Mouse (Mus musculus): Measurements from ENCODE around the gene Lxn. TPM values are rescaled to one million over a fixed set of nuclear protein-coding genes. Genes with fewer than 3 reads are reported as not detected.

The Lxn gene
- 64.0 and 69.0 TPM in 2 replicates for polyA plus RNA-seq (2015; fragmentation: Nextera tagmentation; extraction: Ambion mirVana)

GRCm38 (mm10) chr3:67463450-67464372 is at the start of gene Lxn:
Gene Lxn (minus strand): TSS chr3:67463926.
- peaks cover 42% of the 10 kb centered on the region for H3K36me3 ChIP-seq
- no peaks in the 10 kb centered on the region for H3K27me3 ChIP-seq
- H3K9ac ChIP-seq: peak within 1 kb of the TSS; percentile 70
- peak within 1 kb of the TSS; percentile 70 for H3K4me3 ChIP-seq (replicated peaks)
- H3K9me3 ChIP-seq (replicated peaks): no peaks in the 10 kb centered on the region
- H3K4me2 ChIP-seq: peak within 1 kb of the TSS; percentile 86
- under 1% methylated on average over 43 of the region's 43 CpGs for WGBS
- peak within 1 kb of the TSS; percentile 89 for H3K27ac ChIP-seq
- peak; percentile 96 for ATAC-seq (replicated peaks; ENCODE audit: low FRiP score)
- peaks cover 14% of the 10 kb centered on the region for H3K4me1 ChIP-seq

GRCm38 (mm10) chr3:67512807-67513206 is 49.1 kb upstream of the Lxn start:
- H3K4me1 ChIP-seq: peaks cover 11% of the 10 kb centered on the region
- H3K4me2 ChIP-seq: no peak overlapping the region
- H3K9ac ChIP-seq: no peak overlapping the region
- peak; percentile 43; the same call in 1 of the 2 replicates for ATAC-seq (replicated peaks; ENCODE audit: low FRiP score)
- H3K27ac ChIP-seq: no peak overlapping the region
- WGBS: 1% methylated on average over 5 of the region's 5 CpGs
- peaks cover 38% of the 10 kb centered on the region for H3K27me3 ChIP-seq
- H3K9me3 ChIP-seq (replicated peaks): no peaks in the 10 kb centered on the region
- H3K4me3 ChIP-seq (replicated peaks): no peak overlapping the region
- H3K36me3 ChIP-seq: no peaks in the 10 kb centered on the region

- Histone ChIP-seq H3K27me3 (peaks cover 2% of the 10 kb centered on the region), H3K4me2 (no peak overlapping the region), H3K27ac (no peak overlapping the region), H3K4me3 (replicated peaks) (no peak overlapping the region), H3K9ac (no peak overlapping the region), H3K4me1 (no peaks in the 10 kb centered on the region), H3K9me3 (replicated peaks) (no peaks in the 10 kb centered on the region), H3K36me3 (no peaks in the 10 kb centered on the region)
- ATAC-seq (replicated peaks; ENCODE audit: low FRiP score): no peak
- WGBS: 86% methylated on average over 10 of the region's 10 CpGs
These were observed 44.6 kb upstream of the Lxn start for GRCm38 (mm10) chr3:67508216-67508892.

GRCm38 (mm10) chr3:67505286-67505685 is 41.6 kb upstream of the Lxn start:
- Histone ChIP-seq H3K4me1 (no peaks in the 10 kb centered on the region), H3K9me3 (replicated peaks) (no peaks in the 10 kb centered on the region), H3K36me3 (no peaks in the 10 kb centered on the region), H3K9ac (no peak overlapping the region), H3K27ac (no peak overlapping the region), H3K27me3 (no peaks in the 10 kb centered on the region), H3K4me2 (no peak overlapping the region), H3K4me3 (replicated peaks) (no peak overlapping the region)
- no peak for ATAC-seq (replicated peaks; ENCODE audit: low FRiP score)
- 80% methylated on average over 2 of the region's 2 CpGs for WGBS

GRCm38 (mm10) chr3:67503878-67504277 is 40.2 kb upstream of the Lxn start:
- Histone ChIP-seq H3K36me3 (no peaks in the 10 kb centered on the region), H3K4me3 (replicated peaks) (no peak overlapping the region), H3K4me2 (no peak overlapping the region), H3K9me3 (replicated peaks) (no peaks in the 10 kb centered on the region), H3K27ac (no peak overlapping the region), H3K4me1 (no peaks in the 10 kb centered on the region), H3K27me3 (no peaks in the 10 kb centered on the region), H3K9ac (no peak overlapping the region)
- ATAC-seq (replicated peaks; ENCODE audit: low FRiP score): no peak
- WGBS: 17% methylated on average over 3 of the region's 3 CpGs

- Histone ChIP-seq H3K9ac (no peak overlapping the region), H3K9me3 (replicated peaks) (no peaks in the 10 kb centered on the region; the same call in 1 of the 2 replicates), H3K4me2 (no peak overlapping the region), H3K36me3 (no peaks in the 10 kb centered on the region), H3K27me3 (no peaks in the 10 kb centered on the region), H3K27ac (no peak overlapping the region), H3K4me3 (replicated peaks) (no peak overlapping the region), H3K4me1 (no peaks in the 10 kb centered on the region)
- no peak for ATAC-seq (replicated peaks; ENCODE audit: low FRiP score)
- WGBS: 87% methylated on average over 4 of the region's 4 CpGs
These were observed 35.7 kb upstream of the Lxn start for GRCm38 (mm10) chr3:67499406-67499791.

- no peaks in the 10 kb centered on the region for H3K27me3 ChIP-seq
- no peak overlapping the region for H3K9ac ChIP-seq
- no peaks in the 10 kb centered on the region; the same call in 1 of the 2 replicates for H3K9me3 ChIP-seq (replicated peaks)
- H3K27ac ChIP-seq: no peak overlapping the region
- H3K4me3 ChIP-seq (replicated peaks): no peak overlapping the region
- H3K4me1 ChIP-seq: no peaks in the 10 kb centered on the region
- no peaks in the 10 kb centered on the region for H3K36me3 ChIP-seq
- 92% methylated on average over 8 of the region's 8 CpGs for WGBS
- no peak for ATAC-seq (replicated peaks; ENCODE audit: low FRiP score)
- no peak overlapping the region for H3K4me2 ChIP-seq
These were observed 35.2 kb upstream of the Lxn start for GRCm38 (mm10) chr3:67498773-67499405.

- Histone ChIP-seq H3K36me3 (no peaks in the 10 kb centered on the region), H3K4me3 (replicated peaks) (no peak overlapping the region), H3K4me1 (no peaks in the 10 kb centered on the region), H3K9ac (no peak overlapping the region), H3K4me2 (no peak overlapping the region), H3K27me3 (no peaks in the 10 kb centered on the region), H3K9me3 (replicated peaks) (no peaks in the 10 kb centered on the region; the same call in 1 of the 2 replicates), H3K27ac (no peak overlapping the region)
- peak; percentile 58; the same call in 1 of the 2 replicates for ATAC-seq (replicated peaks; ENCODE audit: low FRiP score)
- 72% methylated on average over 2 of the region's 2 CpGs for WGBS
These were observed 34.3 kb upstream of the Lxn start for GRCm38 (mm10) chr3:67497998-67498397.

- Histone ChIP-seq H3K4me3 (replicated peaks) (no peak overlapping the region), H3K9me3 (replicated peaks) (no peaks in the 10 kb centered on the region; the same call in 1 of the 2 replicates), H3K4me2 (no peak overlapping the region), H3K27ac (no peak overlapping the region), H3K9ac (no peak overlapping the region), H3K36me3 (no peaks in the 10 kb centered on the region), H3K4me1 (no peaks in the 10 kb centered on the region), H3K27me3 (no peaks in the 10 kb centered on the region)
- 86% methylated on average over 10 of the region's 10 CpGs for WGBS
- ATAC-seq (replicated peaks; ENCODE audit: low FRiP score): no peak
These were observed 32.6 kb upstream of the Lxn start for GRCm38 (mm10) chr3:67496310-67496709.

- Histone ChIP-seq H3K9me3 (replicated peaks) (no peaks in the 10 kb centered on the region), H3K27ac (no peak overlapping the region), H3K36me3 (no peaks in the 10 kb centered on the region), H3K4me1 (no peaks in the 10 kb centered on the region), H3K9ac (no peak overlapping the region), H3K4me2 (no peak overlapping the region), H3K4me3 (replicated peaks) (no peak overlapping the region), H3K27me3 (no peaks in the 10 kb centered on the region)
- 71% methylated on average over 8 of the region's 8 CpGs for WGBS
- no peak for ATAC-seq (replicated peaks; ENCODE audit: low FRiP score)
These were observed 29.4 kb upstream of the Lxn start for GRCm38 (mm10) chr3:67493132-67493531.

GRCm38 (mm10) chr3:67492086-67492869 is 28.6 kb upstream of the Lxn start:
- Histone ChIP-seq H3K4me2 (no peak overlapping the region), H3K27me3 (no peaks in the 10 kb centered on the region), H3K9me3 (replicated peaks) (no peaks in the 10 kb centered on the region), H3K4me3 (replicated peaks) (no peak overlapping the region), H3K4me1 (no peaks in the 10 kb centered on the region), H3K9ac (no peak overlapping the region), H3K27ac (no peak overlapping the region), H3K36me3 (no peaks in the 10 kb centered on the region)
- no peak for ATAC-seq (replicated peaks; ENCODE audit: low FRiP score)
- 82% methylated on average over 8 of the region's 8 CpGs for WGBS
